Mouse (Mus musculus): ENCODE data around the gene March8. TPM values are rescaled to one million over a fixed set of nuclear protein-coding genes. Genes with fewer than 3 reads are reported as not detected.

March8 gene
- polyA plus RNA-seq, 1 experiment = 47.5 TPM

DNA sequence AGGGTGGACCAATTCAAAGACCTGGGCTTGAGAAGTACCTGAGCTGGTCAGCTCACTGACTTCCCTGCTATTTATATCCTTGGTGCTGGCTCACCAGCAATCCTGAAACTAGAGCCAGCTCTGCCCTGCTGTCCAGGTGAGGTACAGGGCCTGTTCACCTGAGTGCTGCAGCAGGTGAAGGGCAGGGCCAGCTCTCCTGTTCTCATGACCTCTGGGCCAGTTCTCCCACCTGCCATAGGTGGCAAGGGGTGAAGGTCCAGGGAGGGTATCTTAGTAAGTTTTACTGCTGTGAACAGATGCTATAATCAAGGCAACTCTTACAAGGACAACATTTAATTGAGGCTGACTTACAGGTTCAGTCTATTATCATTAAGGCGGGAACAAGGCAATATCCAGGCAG, 32.0 kb downstream of the March8 start:
- no peak overlapping the region for H3K27ac ChIP-seq (ENCODE audit: insufficient read depth, low read length)
- H3K4me3 ChIP-seq (ENCODE audit: insufficient read depth, low read length) = no peak overlapping the region
- H3K4me1 ChIP-seq (ENCODE audit: control insufficient read depth, insufficient read depth, low read length) = no peaks in the 10 kb centered on the region
- TF ChIP-seq CTCF (IDR thresholded peaks at IDR 0.05; ENCODE audit: borderline replicate concordance, insufficient read depth, low read length) = no peak
- no peak for TF ChIP-seq POLR2A (IDR thresholded peaks at IDR 0.05; ENCODE audit: low read depth, low read length)

DNA sequence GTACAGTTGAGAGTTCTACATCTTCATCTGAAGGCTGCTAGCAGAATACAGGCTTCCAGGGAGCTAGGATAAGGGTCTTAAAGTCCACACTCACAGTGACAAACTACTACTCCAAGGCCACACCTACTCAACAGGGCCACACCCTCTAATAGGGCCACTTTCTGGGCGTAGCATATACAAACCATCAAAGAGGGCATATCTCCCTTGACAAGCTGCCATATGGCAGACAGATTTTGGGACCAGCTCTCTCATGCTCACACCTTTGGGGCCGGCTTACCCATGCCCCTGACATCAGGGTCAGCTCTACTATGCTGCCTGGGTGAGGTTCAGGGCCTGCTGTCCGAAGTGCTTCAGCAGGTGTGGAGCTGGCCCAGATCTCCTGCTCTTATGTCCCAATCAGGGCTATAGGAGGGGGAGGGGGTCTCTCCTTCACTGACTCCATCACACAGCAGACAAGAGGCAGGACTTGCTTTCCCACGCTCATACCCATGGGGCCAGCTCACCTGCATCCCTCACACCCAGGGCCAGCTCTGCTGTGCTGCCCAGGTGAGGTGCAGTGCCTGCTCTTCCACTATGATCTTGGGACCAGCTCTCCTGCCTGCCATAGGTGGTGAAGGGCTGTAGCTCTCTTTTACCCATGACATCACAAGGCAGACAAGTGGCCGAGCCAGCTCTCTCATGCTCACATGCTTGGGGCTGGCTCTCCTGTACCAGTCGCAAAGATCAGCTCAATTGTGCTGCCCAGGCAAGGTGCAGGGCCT, 32.6 kb downstream of the March8 start:
- TF ChIP-seq CTCF (IDR thresholded peaks at IDR 0.05; ENCODE audit: borderline replicate concordance, insufficient read depth, low read length) (no peak), POLR2A (IDR thresholded peaks at IDR 0.05; ENCODE audit: low read depth, low read length) (no peak)
- Histone ChIP-seq H3K27ac (ENCODE audit: insufficient read depth, low read length) (no peak overlapping the region), H3K4me3 (ENCODE audit: insufficient read depth, low read length) (no peak overlapping the region), H3K4me1 (ENCODE audit: control insufficient read depth, insufficient read depth, low read length) (no peaks in the 10 kb centered on the region)

DNA sequence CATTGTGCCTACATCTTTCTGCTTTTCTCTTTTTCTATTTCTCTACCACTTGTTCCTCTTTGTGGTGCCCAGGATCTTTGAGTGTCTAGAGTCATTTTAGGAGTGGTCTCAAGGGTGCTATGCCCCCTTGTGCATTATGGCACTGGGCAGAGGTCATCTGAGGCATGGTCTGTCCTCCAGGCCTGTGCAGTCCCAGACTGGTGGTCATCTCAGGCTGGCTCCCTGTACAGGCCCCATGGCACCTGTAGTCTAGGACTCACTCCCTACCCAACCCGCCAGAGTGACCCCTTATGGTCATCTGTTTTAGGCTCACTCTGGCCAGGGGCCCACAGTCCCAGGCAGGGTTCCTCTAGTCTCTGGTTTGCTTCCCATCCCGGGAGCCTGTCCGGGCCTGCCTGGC, 33.7 kb downstream of the March8 start:
- H3K4me3 ChIP-seq (ENCODE audit: insufficient read depth, low read length) = no peak overlapping the region
- H3K4me1 ChIP-seq (ENCODE audit: control insufficient read depth, insufficient read depth, low read length) = no peaks in the 10 kb centered on the region
- H3K27ac ChIP-seq (ENCODE audit: insufficient read depth, low read length) = no peak overlapping the region
- no peak for TF ChIP-seq POLR2A (IDR thresholded peaks at IDR 0.05; ENCODE audit: low read depth, low read length)
- no peak for TF ChIP-seq CTCF (IDR thresholded peaks at IDR 0.05; ENCODE audit: borderline replicate concordance, insufficient read depth, low read length)

DNA sequence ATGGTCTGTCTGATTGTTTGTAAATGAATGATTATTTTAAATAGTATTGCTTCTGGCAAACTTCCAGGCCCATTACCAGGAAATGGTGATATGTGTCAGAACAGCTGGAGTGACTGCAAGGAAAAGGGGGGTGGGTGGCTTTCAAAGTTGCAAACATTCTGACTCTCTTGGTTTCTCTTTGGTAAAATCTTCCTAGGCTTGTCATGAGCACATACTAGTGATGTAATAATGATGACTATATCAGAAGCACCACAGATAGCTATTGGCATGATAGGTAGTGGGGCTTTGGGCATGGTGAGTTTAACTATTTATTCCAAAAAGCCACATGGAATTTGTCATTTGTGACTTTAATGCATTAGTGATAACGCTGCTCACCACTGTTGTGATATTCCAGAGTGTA, 36.3 kb downstream of the March8 start:
- Histone ChIP-seq H3K4me3 (ENCODE audit: insufficient read depth, low read length) (no peak overlapping the region), H3K27ac (ENCODE audit: insufficient read depth, low read length) (no peak overlapping the region), H3K4me1 (ENCODE audit: control insufficient read depth, insufficient read depth, low read length) (no peaks in the 10 kb centered on the region)
- TF ChIP-seq CTCF (IDR thresholded peaks at IDR 0.05; ENCODE audit: borderline replicate concordance, insufficient read depth, low read length) = no peak
- TF ChIP-seq POLR2A (IDR thresholded peaks at IDR 0.05; ENCODE audit: low read depth, low read length) = no peak

DNA sequence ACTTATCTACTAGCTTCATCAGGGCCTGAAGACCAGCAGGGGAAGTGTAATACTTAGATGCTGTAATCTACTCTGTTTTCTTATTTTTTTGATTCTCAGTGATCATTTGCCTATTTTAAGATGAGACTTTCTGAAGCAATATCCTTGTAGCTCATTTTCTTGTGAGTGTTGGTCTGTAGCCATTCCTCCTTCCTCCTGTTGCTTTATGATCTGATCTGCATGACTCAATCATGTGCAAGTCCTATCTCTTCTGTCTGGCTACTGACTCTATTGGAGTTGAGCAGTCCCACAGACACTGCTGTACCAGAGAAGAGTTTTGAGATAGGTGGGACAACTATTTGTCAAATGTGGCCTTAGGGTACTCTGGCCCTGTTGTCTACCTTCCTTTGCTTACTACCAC, 36.8 kb downstream of the March8 start:
- Histone ChIP-seq H3K4me1 (ENCODE audit: control insufficient read depth, insufficient read depth, low read length) (no peaks in the 10 kb centered on the region), H3K4me3 (ENCODE audit: insufficient read depth, low read length) (no peak overlapping the region), H3K27ac (ENCODE audit: insufficient read depth, low read length) (no peak overlapping the region)
- TF ChIP-seq POLR2A (IDR thresholded peaks at IDR 0.05; ENCODE audit: low read depth, low read length) (no peak), CTCF (IDR thresholded peaks at IDR 0.05; ENCODE audit: borderline replicate concordance, insufficient read depth, low read length) (no peak)

DNA sequence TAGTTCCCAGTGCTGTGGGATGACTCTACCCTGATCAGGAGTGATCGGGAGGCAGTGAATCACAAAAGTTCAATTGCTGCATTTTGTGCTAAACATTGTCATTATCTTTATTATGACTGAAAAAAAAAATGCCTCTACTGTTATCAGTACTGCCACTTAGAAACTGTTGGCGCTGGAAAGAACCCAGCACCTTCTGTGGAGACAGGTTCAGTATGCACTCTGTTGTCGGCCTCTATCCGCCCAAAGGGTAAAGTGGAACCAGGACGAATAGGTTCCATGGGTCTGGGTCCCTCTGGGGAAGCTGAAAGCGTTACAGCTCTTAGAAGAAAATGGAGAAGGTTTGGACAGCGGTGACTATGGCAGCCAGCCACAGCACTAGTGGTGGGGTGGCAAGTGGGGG, 41.1 kb downstream of the March8 start:
- H3K27ac ChIP-seq (ENCODE audit: insufficient read depth, low read length) = no peak overlapping the region
- TF ChIP-seq POLR2A (IDR thresholded peaks at IDR 0.05; ENCODE audit: low read depth, low read length) = no peak
- no peak for TF ChIP-seq CTCF (IDR thresholded peaks at IDR 0.05; ENCODE audit: borderline replicate concordance, insufficient read depth, low read length)

DNA sequence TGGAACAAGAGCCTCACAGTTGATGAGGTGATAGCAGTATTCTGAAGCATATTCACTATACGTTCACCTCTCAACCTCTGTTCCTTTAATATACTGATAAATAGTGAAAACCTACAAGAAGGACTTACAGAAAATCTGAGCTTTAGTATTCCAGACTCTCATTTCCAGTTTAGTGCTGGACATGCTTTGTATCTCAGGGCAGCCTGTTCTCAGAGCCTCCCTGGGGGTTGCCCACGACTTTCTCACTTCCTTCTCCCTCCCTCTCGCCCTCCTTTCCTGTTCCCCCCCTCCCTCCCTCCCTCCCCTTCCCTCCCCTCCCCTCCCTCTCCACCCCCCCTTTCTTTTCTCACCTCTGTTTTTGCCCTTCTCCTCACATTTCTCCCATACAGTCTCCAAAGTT, 42.3 kb downstream of the March8 start:
- Histone ChIP-seq H3K4me3 (ENCODE audit: insufficient read depth, low read length) (no peak overlapping the region), H3K27ac (ENCODE audit: insufficient read depth, low read length) (no peak overlapping the region), H3K4me1 (ENCODE audit: control insufficient read depth, insufficient read depth, low read length) (no peaks in the 10 kb centered on the region)
- TF ChIP-seq POLR2A (IDR thresholded peaks at IDR 0.05; ENCODE audit: low read depth, low read length) (no peak), CTCF (IDR thresholded peaks at IDR 0.05; ENCODE audit: borderline replicate concordance, insufficient read depth, low read length) (no peak)

More for the DNA sequence above, 41.1 kb downstream of the March8 start:
- Histone ChIP-seq H3K4me3 (ENCODE audit: insufficient read depth, low read length) (no peak overlapping the region), H3K4me1 (ENCODE audit: control insufficient read depth, insufficient read depth, low read length) (no peaks in the 10 kb centered on the region)

DNA sequence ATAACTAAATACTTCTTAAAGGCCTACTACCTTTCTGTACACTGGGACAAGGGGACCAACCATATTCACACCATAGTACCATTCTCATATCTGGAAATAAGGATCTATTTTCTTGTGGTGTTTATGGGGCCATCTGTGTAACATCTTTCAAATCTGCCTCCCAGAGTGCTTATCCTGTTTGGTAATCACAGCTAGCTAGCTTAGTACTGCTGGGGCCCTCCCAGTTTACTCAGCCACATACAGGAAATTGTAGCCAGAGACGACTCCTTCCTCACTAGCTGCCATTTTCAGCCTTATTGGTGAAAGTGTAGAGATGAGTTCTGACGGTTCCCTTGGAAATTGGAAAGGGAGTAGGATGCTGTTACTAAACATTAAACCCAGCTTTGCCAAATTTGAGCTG, 43.8 kb downstream of the March8 start:
- no peak overlapping the region for H3K4me3 ChIP-seq (ENCODE audit: insufficient read depth, low read length)
- no peaks in the 10 kb centered on the region for H3K4me1 ChIP-seq (ENCODE audit: control insufficient read depth, insufficient read depth, low read length)
- H3K27ac ChIP-seq (ENCODE audit: insufficient read depth, low read length) = no peak overlapping the region
- TF ChIP-seq POLR2A (IDR thresholded peaks at IDR 0.05; ENCODE audit: low read depth, low read length) (no peak), CTCF (IDR thresholded peaks at IDR 0.05; ENCODE audit: borderline replicate concordance, insufficient read depth, low read length) (no peak)

DNA sequence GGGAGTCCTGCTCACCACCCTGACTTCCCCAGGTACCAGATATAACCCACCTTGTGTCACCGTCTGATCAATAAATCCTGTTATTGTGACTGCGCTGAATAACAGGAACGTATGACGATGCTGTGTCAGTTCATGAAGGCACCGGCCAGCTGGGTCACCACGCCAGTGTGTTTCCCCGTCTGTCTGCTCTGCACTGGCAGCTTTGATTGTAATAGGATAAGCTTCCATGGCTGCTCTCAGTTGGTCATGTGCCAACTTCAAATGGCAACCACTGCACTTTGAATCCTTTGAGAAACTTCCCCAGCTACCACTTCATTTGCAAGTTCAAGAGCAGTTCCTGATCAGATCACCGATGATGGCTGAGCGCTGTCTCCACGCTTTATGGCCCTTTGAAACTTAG, 45.8 kb downstream of the March8 start:
- Histone ChIP-seq H3K27ac (ENCODE audit: insufficient read depth, low read length) (no peak overlapping the region), H3K4me1 (ENCODE audit: control insufficient read depth, insufficient read depth, low read length) (no peaks in the 10 kb centered on the region), H3K4me3 (ENCODE audit: insufficient read depth, low read length) (no peak overlapping the region)
- no peak for TF ChIP-seq CTCF (IDR thresholded peaks at IDR 0.05; ENCODE audit: borderline replicate concordance, insufficient read depth, low read length)

DNA sequence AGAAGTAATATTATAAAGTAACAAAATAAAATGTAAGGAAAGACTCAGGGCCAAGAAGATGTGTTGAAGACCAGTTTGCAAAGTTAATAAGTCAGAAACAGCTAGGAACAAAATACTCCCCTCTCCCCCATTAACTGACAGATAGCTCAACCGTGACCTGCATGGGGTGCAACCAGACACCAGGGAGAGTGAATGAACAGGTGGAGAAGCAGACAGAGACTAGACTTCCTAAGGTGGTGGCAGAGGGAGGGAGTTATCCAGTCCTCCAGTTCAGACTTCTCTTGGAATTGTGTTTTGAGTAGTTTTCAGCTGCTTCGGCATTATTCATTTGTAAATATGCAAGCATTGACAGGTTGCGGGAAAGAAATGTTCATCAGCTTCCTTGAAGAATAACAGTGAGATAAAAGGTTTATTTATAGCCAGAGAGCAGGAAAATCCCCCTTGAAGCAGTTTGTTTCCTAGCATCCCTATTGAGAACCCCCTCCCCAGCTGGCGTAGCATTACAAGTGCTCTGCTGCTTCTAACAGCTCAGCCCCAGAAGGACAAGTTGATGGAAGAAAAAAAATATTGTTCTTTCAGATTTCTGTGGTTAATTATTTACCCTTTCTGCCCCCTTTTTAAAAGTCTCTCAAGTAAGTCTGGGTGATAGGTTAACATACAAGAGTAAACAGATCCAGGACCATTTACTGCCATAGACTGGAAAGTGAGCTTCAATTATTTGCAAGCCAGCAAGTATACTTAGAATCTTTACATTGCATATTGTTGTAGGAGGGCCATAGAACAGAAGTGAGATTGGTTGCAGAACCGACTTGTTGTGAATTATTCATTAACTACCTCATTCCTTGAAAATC, 47.6 kb downstream of the March8 start:
- Histone ChIP-seq H3K4me1 (ENCODE audit: control insufficient read depth, insufficient read depth, low read length) (no peaks in the 10 kb centered on the region), H3K27ac (ENCODE audit: insufficient read depth, low read length) (no peak overlapping the region), H3K4me3 (ENCODE audit: insufficient read depth, low read length) (no peak overlapping the region)
- TF ChIP-seq POLR2A (IDR thresholded peaks at IDR 0.05; ENCODE audit: low read depth, low read length) (no peak), CTCF (IDR thresholded peaks at IDR 0.05; ENCODE audit: borderline replicate concordance, insufficient read depth, low read length) (no peak)

Data from embryonic fibroblast, embryonic 13.5 days (primary cell).